Mouse (Mus musculus): ENCODE data around the gene Cacng7. TPM values are rescaled to one million over a fixed set of nuclear protein-coding genes. Genes with fewer than 3 reads are reported as not detected.

Gene Cacng7
- total and polyA plus RNA-seq, 2 experiments from 2014 or later: 0.15 to 4.0 TPM

GRCm38 (mm10) chr7:3387761-3388160 is 55.0 kb downstream of the Cacng7 start:
- Histone ChIP-seq H3K9me3 (replicated peaks; ENCODE audit: control insufficient read depth, low read length) (no peaks in the 10 kb centered on the region), H3K4me2 (ENCODE audit: low read depth, low read length) (no peak overlapping the region), H3K36me3 (replicated peaks; ENCODE audit: control insufficient read depth, insufficient read depth, low read length) (no peaks in the 10 kb centered on the region), H3K9ac (replicated peaks; ENCODE audit: low read depth, low read length) (no peak overlapping the region), H3K27ac (ENCODE audit: low read depth) (no peak overlapping the region), H3K27me3 (ENCODE audit: control insufficient read depth, insufficient read depth, low read length) (no peaks in the 10 kb centered on the region), H3K4me1 (ENCODE audit: control insufficient read depth, insufficient read depth) (no peaks in the 10 kb centered on the region), H3K4me3 (ENCODE audit: low read depth, low read length) (no peak overlapping the region)
- WGBS: 77% methylated on average over 16 of the region's 18 CpGs
- ATAC-seq (ENCODE audit: insufficient read depth, low read depth) (no peak), DNase-seq (ENCODE audit: low spot score) (no peak)
- TF ChIP-seq CTCF (IDR thresholded peaks at IDR 0.05; ENCODE audit: low read depth): no peak
- no peak for TF ChIP-seq EP300 (IDR thresholded peaks at IDR 0.05; ENCODE audit: low read depth)

GRCm38 (mm10) chr7:3388885-3389284 is 56.1 kb downstream of the Cacng7 start:
- TF ChIP-seq CTCF (IDR thresholded peaks at IDR 0.05; ENCODE audit: low read depth): no peak
- no peak for TF ChIP-seq EP300 (IDR thresholded peaks at IDR 0.05; ENCODE audit: low read depth)
- H3K9me3 ChIP-seq (replicated peaks; ENCODE audit: control insufficient read depth, low read length): no peaks in the 10 kb centered on the region
- H3K27me3 ChIP-seq (ENCODE audit: control insufficient read depth, insufficient read depth, low read length): no peaks in the 10 kb centered on the region
- H3K36me3 ChIP-seq (replicated peaks; ENCODE audit: control insufficient read depth, insufficient read depth, low read length): no peaks in the 10 kb centered on the region
- H3K4me1 ChIP-seq (ENCODE audit: control insufficient read depth, insufficient read depth): no peaks in the 10 kb centered on the region
- WGBS: 33% methylated on average over 6 of the region's 6 CpGs
- DNase-seq (ENCODE audit: low spot score) (no peak), ATAC-seq (ENCODE audit: insufficient read depth, low read depth) (no peak)
- no peak overlapping the region for H3K9ac ChIP-seq (replicated peaks; ENCODE audit: low read depth, low read length)
- no peak overlapping the region for H3K4me2 ChIP-seq (ENCODE audit: low read depth, low read length)
- H3K4me3 ChIP-seq (ENCODE audit: low read depth, low read length): no peak overlapping the region
- no peak overlapping the region for H3K27ac ChIP-seq (ENCODE audit: low read depth)

GRCm38 (mm10) chr7:3389444-3390412 is 57.0 kb downstream of the Cacng7 start:
- Histone ChIP-seq H3K27me3 (ENCODE audit: control insufficient read depth, insufficient read depth, low read length) (no peaks in the 10 kb centered on the region), H3K27ac (ENCODE audit: low read depth) (no peak overlapping the region), H3K4me2 (ENCODE audit: low read depth, low read length) (peak overlapping the region; percentile 40), H3K9me3 (replicated peaks; ENCODE audit: control insufficient read depth, low read length) (no peaks in the 10 kb centered on the region), H3K4me1 (ENCODE audit: control insufficient read depth, insufficient read depth) (no peaks in the 10 kb centered on the region), H3K36me3 (replicated peaks; ENCODE audit: control insufficient read depth, insufficient read depth, low read length) (no peaks in the 10 kb centered on the region), H3K4me3 (ENCODE audit: low read depth, low read length) (no peak overlapping the region), H3K9ac (replicated peaks; ENCODE audit: low read depth, low read length) (no peak overlapping the region)
- WGBS: 3% methylated on average over 16 of the region's 17 CpGs
- no peak for ATAC-seq (ENCODE audit: insufficient read depth, low read depth)
- no peak for DNase-seq (ENCODE audit: low spot score)
- no peak for TF ChIP-seq EP300 (IDR thresholded peaks at IDR 0.05; ENCODE audit: low read depth)
- no peak for TF ChIP-seq CTCF (IDR thresholded peaks at IDR 0.05; ENCODE audit: low read depth)

GRCm38 (mm10) chr7:3390413-3391080 is 57.8 kb downstream of the Cacng7 start, which contains the start of gene Cacng8:
Cacng8 (plus strand) TSS chr7:3390683.
- H3K9ac ChIP-seq (replicated peaks; ENCODE audit: low read depth, low read length): no peak within 1 kb of the TSS

GRCm38 (mm10) chr7:3391081-3391451 is 58.3 kb downstream of the Cacng7 start:
- Histone ChIP-seq H3K27me3 (ENCODE audit: control insufficient read depth, insufficient read depth, low read length) (no peaks in the 10 kb centered on the region), H3K4me2 (ENCODE audit: low read depth, low read length) (no peak overlapping the region), H3K27ac (ENCODE audit: low read depth) (no peak overlapping the region), H3K4me3 (ENCODE audit: low read depth, low read length) (no peak overlapping the region), H3K36me3 (replicated peaks; ENCODE audit: control insufficient read depth, insufficient read depth, low read length) (no peaks in the 10 kb centered on the region), H3K9ac (replicated peaks; ENCODE audit: low read depth, low read length) (no peak overlapping the region), H3K4me1 (ENCODE audit: control insufficient read depth, insufficient read depth) (no peaks in the 10 kb centered on the region), H3K9me3 (replicated peaks; ENCODE audit: control insufficient read depth, low read length) (no peaks in the 10 kb centered on the region)
- 6% methylated on average over 12 of the region's 12 CpGs for WGBS
- DNase-seq (ENCODE audit: low spot score) (no peak), ATAC-seq (ENCODE audit: insufficient read depth, low read depth) (no peak)
- TF ChIP-seq CTCF (IDR thresholded peaks at IDR 0.05; ENCODE audit: low read depth) (no peak), EP300 (IDR thresholded peaks at IDR 0.05; ENCODE audit: low read depth) (no peak)

More at GRCm38 (mm10) chr7:3390413-3391080, 57.8 kb downstream of the Cacng7 start, which contains the start of gene Cacng8:
- WGBS: 0% methylated on average over 6 of the region's 7 CpGs
- H3K9me3 ChIP-seq (replicated peaks; ENCODE audit: control insufficient read depth, low read length): no peaks in the 10 kb centered on the region
- no peaks in the 10 kb centered on the region for H3K4me1 ChIP-seq (ENCODE audit: control insufficient read depth, insufficient read depth)
- ATAC-seq (ENCODE audit: insufficient read depth, low read depth) (no peak), DNase-seq (ENCODE audit: low spot score) (no peak)
- no peak within 1 kb of the TSS for H3K4me3 ChIP-seq (ENCODE audit: low read depth, low read length)
- H3K36me3 ChIP-seq (replicated peaks; ENCODE audit: control insufficient read depth, insufficient read depth, low read length): no peaks in the 10 kb centered on the region
- H3K27me3 ChIP-seq (ENCODE audit: control insufficient read depth, insufficient read depth, low read length): no peaks in the 10 kb centered on the region
- H3K4me2 ChIP-seq (ENCODE audit: low read depth, low read length): peak within 1 kb of the TSS; percentile 40
- no peak within 1 kb of the TSS for H3K27ac ChIP-seq (ENCODE audit: low read depth)
- no peak for TF ChIP-seq EP300 (IDR thresholded peaks at IDR 0.05; ENCODE audit: low read depth)
- TF ChIP-seq CTCF (IDR thresholded peaks at IDR 0.05; ENCODE audit: low read depth): no peak
